Mouse (Mus musculus): Measurements from ENCODE around the gene Six5.

The Six5 gene

GRCm38 (mm10) chr7:19096421-19096976 lies 2.1 kb downstream of the Six5 start:
- DNase-seq (ENCODE audit: low spot score in 2 of 2) = no peak

DNA sequence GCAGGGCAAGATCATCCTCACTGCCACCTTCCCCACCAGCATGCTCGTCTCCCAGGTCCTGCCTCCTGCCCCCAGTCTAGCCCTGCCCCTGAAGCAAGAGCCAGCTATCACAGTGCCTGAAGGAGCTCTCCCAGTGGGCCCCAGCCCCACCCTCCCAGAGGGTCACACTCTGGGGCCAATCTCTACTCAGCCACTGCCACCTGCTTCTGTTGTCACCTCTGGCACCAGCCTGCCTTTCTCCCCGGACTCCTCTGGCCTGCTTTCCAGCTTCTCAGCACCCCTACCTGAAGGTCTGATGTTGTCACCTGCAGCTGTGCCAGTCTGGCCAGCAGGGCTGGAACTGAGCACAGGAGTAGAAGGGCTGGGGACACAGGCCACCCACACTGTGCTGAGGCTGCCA lies 2.8 kb downstream of the Six5 start:
- DNase-seq (ENCODE audit: low spot score in 2 of 2) = no peak

DNA sequence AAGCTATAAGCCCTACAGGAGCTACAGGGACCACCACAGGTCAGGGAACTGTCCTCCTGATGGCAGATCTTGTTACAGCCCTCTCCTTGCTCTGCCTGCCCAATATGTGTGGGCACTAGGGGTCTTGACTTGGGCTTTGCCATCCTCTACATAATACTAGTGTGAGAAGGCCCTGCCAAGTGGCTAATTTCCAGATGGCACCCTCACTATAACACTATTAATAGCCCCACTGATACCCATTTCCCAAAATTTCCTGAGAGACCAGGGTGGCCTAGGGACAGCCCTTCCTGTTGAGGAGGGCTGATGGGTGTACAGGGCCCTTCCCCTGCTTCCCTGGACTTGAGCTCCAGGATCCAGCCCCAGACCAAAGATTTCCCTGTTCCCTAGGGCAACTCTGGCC lies 3.5 kb downstream of the Six5 start:
- no peak for DNase-seq (ENCODE audit: low spot score in 2 of 2)

DNA sequence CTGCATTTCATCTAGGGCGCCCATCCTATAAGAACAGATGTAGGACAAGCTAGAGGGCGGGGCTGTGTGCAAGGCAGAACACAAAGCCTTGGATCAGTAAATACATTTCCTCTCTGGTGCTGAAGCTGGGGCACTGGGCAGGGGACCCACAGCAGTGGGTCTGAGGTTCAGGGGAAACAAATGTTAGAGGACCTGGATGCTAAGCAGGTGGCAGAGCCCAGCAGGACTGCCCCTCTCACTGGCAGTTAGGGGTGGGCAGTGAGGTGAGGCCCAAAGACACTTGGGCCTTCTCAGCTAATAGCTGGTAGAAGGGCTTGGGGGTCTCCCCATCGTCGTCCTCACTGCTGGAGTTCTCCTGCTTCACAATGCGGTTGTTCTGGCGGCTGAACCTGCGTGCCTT lies 4.4 kb downstream of the Six5 start:
- no peak for DNase-seq (ENCODE audit: low spot score in 2 of 2)

DNA sequence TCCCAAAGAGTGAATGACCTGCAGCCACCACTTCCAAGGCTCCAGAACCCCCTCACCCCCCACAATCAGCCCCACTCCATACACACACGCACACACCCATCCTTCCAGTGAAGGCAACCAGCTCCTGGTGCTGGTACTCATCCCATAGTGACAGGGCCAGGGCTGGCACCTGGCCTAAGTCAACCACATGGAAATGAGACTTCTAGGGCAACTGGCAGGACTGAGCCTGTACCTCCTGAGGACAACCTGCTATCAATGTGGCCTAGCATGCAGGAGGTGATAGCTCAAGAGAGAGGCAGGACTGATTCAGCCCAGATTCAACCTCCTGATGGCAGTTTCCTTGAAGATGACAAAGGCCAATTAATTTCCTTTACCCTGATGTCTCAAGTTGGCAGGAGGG lies 5.9 kb downstream of the Six5 start:
- no peak for DNase-seq (ENCODE audit: low spot score in 2 of 2)

GRCm38 (mm10) chr7:19103741-19104140 lies 9.3 kb downstream of the Six5 start:
- no peak for DNase-seq (ENCODE audit: low spot score in 2 of 2)

- no peak for DNase-seq (ENCODE audit: low spot score in 2 of 2)
These were observed 10.1 kb downstream of the Six5 start for GRCm38 (mm10) chr7:19104486-19104885.

- no peak for DNase-seq (ENCODE audit: low spot score in 2 of 2)
These were observed 13.0 kb downstream of the Six5 start for GRCm38 (mm10) chr7:19107436-19107835.

- no peak for DNase-seq (ENCODE audit: low spot score in 2 of 2)
These were observed 15.2 kb downstream of the Six5 start for GRCm38 (mm10) chr7:19109565-19109964.

DNA sequence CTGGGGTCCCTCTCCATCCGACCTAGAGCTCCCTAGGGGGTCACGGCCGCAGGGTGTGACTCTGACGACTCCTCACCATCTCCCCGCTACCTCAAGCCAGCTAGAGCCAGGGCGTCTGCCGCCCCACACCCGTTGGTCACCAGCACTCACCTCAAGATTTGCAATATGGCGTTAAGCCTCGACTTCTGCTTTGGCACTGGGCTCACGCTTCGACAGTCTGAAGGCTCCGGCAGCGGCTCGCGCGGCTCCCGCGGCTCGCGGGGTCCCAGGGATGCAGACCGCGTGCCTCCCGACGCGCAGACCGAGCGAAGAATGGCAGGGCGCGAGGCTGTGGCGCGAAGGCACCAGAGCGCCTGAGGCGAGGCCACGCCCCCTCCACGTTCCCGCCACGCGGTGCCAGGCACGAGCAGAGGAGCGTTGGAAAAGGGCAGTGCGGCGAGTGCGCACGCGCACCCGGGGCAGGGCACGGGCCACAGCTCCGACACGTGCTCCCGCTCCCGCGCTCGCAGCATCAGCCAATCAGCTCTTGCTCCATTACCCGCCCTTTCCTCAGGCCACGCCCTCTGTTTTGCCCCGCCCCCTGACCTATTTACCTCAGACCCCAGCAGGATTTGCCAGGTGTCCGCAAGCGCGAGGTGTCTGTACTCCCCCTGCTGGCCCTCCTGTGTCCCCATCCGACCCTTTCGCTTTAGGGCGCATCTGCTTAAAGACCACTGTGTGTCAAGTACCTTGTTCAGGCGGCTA lies 23.8 kb downstream of the Six5 start, which contains the start of gene Gm4969:
Gene Gm4969 (minus strand): TSS at position 341 of the 744 bp plus-strand sequence.
- peak; percentile 57 to 73 for DNase-seq (ENCODE audit: low spot score in 2 of 2)

DNA sequence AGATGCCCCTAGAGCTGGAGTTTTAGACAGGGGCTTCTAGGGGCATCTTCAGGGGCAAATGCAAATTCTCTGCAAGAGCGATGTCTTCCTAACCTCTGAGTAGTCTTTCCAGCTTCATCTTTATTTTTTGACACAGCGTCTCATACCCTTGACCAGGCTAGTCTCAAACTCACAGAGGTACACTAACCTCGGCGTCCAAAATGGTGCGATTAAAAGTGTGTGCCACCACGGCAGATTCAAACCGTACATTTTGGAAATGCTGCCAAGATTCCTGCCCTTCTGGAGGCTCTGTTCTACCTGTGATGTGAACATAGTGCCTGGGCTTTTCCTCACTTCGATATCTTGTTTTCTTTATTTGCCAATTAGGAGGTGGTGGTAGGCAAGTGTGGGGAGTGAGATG lies 24.7 kb downstream of the Six5 start:
- no peak for DNase-seq (ENCODE audit: low spot score in 2 of 2)

DNA sequence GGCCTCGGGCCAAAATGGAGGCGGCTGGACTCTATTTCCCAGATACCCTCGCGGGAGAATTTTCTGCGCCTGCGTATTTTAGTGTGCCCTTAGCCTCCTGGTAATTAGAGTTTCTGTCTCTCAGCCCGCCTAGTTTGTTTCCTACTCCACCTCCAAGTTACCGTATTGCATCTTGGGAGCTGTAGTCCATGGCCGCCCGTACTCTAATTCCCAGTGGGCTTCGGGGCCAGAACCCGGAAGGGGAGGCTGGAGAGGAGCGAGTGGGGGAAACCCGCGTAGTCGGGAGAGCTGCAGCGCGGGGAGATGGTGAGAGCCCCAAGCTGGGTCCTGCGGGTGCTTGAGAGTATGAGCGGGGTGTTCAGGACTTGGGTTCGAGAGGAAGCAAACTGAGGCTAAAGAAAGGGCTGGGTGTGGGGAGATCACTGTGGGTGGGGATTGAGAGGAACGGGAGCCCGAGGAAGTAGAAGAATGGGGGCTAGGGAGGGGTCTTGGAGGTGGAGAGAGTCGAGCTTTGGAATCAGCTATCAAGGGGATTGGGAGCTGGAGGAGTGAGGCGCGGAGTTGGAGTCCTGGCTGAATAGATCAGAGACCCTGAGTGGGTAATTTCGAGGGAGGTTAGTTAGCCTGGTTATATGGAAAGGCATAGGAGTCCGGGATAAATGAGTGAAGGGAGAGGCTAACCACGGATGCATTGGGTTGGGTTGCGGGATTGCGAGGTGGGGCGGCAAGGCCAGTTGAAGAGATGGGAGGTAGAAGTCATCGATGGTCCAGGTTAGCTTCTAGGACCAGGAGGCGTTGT lies 25.4 kb downstream of the Six5 start, which contains the start of gene Fbxo46:
Gene Fbxo46 (plus strand): TSS at position 229 of the 799 bp plus-strand sequence.
- DNase-seq (ENCODE audit: low spot score in 2 of 2) = peak; percentile 75 to 82

DNA sequence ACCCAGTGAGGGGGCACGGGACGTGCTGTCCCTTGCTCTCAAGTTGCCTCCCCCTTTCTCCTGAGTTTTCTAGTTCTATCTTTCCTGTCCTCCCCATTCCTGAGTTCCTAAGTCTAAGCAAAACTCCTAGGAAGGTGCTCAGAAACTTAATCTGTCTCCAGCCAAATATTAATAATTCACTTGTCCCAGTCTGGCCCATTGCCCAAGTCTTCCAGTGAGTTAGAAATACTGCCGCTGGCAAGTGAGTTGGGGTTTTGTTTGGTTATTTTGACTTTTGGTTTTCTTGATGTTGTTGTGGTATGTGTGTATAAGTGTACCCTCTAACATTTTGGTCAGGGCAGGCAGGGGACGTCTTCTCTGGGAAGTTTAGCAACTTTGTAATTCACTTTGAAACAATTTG lies 27.3 kb downstream of the Six5 start:
- no peak for DNase-seq (ENCODE audit: low spot score in 2 of 2)

DNA sequence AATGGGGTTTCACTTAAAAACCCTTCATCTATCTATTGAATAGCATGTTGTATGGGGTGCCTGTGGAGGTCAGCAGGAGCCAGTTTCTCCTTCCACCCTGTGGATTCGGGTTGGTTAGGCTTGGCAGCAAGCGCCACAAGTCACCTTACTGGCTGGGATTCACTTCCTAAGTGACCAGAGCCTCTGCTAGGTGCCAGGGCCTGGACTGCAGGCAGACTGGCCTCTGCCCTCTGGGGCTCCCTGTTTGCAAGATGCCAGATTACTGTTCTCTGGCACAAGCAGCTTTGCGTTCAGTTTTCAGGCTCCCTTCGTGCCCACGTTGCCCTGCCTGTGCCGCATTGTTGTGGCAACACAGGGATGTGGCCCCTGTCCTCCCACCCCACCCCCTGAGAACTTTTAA lies 30.3 kb downstream of the Six5 start:
- no peak for DNase-seq (ENCODE audit: low spot score in 2 of 2)

- DNase-seq (ENCODE audit: low spot score in 2 of 2) = no peak
These were observed 33.4 kb downstream of the Six5 start for GRCm38 (mm10) chr7:19127744-19128143.

- no peak for DNase-seq (ENCODE audit: low spot score in 2 of 2)
These were observed 35.0 kb downstream of the Six5 start for GRCm38 (mm10) chr7:19129396-19129795.

DNA sequence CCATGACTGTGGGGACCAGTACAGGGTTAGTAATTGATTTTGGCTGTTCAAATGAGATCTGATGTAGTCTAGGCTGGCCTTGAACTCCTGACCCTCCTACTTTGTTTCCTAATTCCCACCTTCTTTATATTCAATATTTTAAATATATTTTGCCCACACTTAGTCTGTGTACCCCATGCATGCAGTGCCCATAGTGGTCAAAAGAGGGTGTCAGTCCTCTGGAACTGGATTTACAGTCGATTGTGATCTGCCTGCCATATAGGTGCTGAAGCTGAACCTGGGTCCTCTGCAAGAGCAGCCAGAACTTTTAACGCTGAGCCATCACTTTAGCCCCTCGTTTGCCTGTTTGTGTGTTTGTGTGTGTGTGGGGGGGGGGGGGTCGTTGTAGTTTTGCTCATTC lies 36.3 kb downstream of the Six5 start:
- DNase-seq (ENCODE audit: low spot score in 2 of 2) = peak in 1 of 2 experiments; percentile 29

DNA sequence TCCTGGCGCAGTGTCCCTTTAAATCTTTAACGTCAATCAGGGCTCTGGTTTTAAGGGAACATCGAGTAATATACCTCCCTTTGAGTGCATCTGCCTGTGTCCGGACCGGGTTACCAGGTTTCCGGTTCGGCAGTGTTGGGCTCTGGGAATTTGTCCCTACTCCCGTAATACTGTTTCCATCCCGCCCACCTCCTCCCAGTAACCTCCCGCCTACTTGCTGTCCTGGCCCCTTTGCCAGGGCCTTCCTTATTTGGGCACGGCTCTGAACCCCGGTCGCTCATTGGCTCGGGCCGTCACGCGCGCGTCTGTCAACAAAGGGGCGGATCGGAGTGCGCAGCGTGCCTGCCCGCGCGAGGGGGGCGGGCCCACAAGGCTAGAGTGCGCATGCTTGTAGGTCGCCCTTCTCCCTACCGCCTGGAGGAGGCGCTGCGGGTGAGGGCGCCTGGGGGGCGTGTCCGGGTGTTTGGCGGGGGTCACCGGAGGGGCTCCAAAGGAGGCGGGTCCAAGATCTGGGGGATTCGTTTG lies 37.0 kb downstream of the Six5 start:
- DNase-seq (ENCODE audit: low spot score in 2 of 2) = peak; percentile 91 to 96

DNA sequence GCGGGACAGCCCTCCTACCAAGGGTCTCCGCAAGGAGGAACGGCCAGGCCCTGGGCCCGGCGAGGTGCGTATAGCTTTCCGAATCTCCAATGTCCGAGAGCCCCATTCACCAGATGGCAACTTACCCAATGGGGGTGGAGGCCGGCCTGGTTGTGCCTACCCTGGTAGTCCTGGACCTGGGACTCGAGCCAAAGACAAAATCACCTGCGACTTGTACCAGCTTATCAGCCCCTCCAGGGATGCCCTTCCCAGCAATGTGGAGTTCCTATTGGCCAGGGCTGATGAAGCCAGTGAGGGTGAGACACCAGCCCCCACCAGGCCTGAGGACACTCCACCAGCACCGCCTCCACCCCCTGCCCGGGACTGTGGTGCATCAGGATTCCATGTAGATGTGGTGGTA lies 41.8 kb downstream of the Six5 start:
- DNase-seq (ENCODE audit: low spot score in 2 of 2) = no peak

GRCm38 (mm10) chr7:19136673-19137334 lies 42.4 kb downstream of the Six5 start:
- no peak for DNase-seq (ENCODE audit: low spot score in 2 of 2)

DNA sequence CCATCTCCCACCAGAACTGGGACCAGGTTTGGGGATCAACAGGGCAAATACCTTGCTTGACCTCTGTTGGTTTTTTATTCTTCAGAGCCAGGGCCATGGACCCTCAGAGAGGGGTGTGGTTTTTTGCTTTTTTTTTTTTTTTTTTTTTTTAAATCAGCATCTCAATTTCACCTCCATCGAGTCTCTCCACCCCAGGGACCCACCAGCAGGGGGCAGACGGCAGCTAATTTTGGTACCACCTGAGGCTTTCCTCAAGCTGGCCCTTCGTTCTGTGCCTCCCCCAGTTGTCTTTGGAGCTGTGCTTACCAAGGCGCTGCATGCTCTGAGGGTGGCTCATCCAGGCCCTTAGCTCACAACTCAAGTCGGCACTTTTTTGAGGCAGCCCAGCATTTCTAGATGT lies 43.0 kb downstream of the Six5 start:
- peak in 1 of 2 experiments; percentile 47 for DNase-seq (ENCODE audit: low spot score in 2 of 2)

- DNase-seq (ENCODE audit: low spot score in 2 of 2) = no peak
These were observed 52.4 kb downstream of the Six5 start for GRCm38 (mm10) chr7:19146793-19147192.

Measured in cerebellum, postnatal 4 days (tissue).